Comparison of ENCODE assay signal across 25 mouse cellular contexts in the genomic region with DNA sequence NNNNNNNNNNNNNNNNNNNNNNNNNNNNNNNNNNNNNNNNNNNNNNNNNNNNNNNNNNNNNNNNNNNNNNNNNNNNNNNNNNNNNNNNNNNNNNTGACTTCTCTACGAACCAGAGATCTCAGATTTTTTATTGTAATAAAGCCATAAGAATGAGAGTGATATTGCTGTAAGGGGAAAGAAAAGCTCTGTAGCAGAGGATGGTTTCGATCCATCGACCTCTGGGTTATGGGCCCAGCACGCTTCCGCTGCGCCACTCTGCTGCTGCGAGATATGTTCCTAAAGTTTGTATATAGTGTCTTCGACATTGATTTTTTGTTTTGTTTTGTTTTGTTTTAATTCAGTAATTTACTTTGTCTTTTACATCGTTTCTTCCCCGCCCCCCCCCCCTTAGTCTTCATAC. TPM values are rescaled to one million over a fixed set of nuclear protein-coding genes. Genes with fewer than 3 reads are reported as not detected.
A peak's percentile ranks its signal among the peaks of the same experiment; 100 is the strongest.
DNase-seq lines count a peak whose midpoint lies in the region; ATAC-seq and TF ChIP-seq lines count a peak whose summit lies in the region.
"Had no signal": no experiment of that assay in that cellular context is flagged by ENCODE, and none has a peak within 500 bp of the region (broad histone marks: within the 10 kb centered on the region; RNA-seq: fewer than 3 reads in every experiment).

No protein-coding gene starts in this region.

- DNase-seq in forebrain, embryonic 11.5 days (ENCODE audit: low spot score), result peak; percentile 65
- DNase-seq in forebrain, embryonic 14.5 days (ENCODE audit: low spot score), result no peak
- DNase-seq in lung, embryonic 14.5 days, result peak; percentile 68
- no peak for DNase-seq in lung, adult 18-20 months
- peak; percentile 47 for DNase-seq in ZHBTc4 (ENCODE audit: low read depth, low spot score)
- DNase-seq in liver, embryonic 14.5 days (ENCODE audit: low read depth in 3 of 3, low spot score in 3 of 3), result no peak
- no peak for DNase-seq in cerebellum, postnatal 4 days (ENCODE audit: low spot score in 2 of 2)
- DNase-seq: adrenal gland, adult 8-10 months; cerebellum, postnatal 25 days; gastrocnemius, postnatal 36 days; heart, postnatal 14 days; kidney, postnatal 10 days; right cerebral cortex, adult 18-20 months; thymus, postnatal 4 days had no signal

- H3K4me2 ChIP-seq in forebrain, embryonic 11.5 days (ENCODE audit: low read depth, low read length, severe bottlenecking), result no peak overlapping the region
- H3K4me2 ChIP-seq in forebrain, embryonic 14.5 days (ENCODE audit: low read length), result no peak overlapping the region
- H3K4me2 ChIP-seq in lung, embryonic 14.5 days, result peak overlapping the region; percentile 23; the same call in 1 of the 2 replicates
- peak overlapping the region; percentile 43 for H3K4me2 ChIP-seq in liver, embryonic 14.5 days (ENCODE audit: low read depth)
- H3K4me2 ChIP-seq: limb, embryonic 12.5 days had no signal

- H3K4me3 ChIP-seq in forebrain, embryonic 11.5 days (ENCODE audit: low read depth, low read length), result no peak overlapping the region
- H3K4me3 ChIP-seq in forebrain, embryonic 14.5 days (ENCODE audit: low read depth, low read length), result no peak overlapping the region
- no peak overlapping the region for H3K4me3 ChIP-seq in lung, embryonic 14.5 days (ENCODE audit: low read depth, low read length)
- no peak overlapping the region for H3K4me3 ChIP-seq in liver, embryonic 14.5 days (ENCODE audit: insufficient read depth in 1 of 2, low read depth in 2 of 2, low read length in 2 of 2)
- H3K4me3 ChIP-seq: limb, embryonic 12.5 days; megakaryocyte, embryonic 14.5 days had no signal

- H3K9ac ChIP-seq in forebrain, embryonic 11.5 days (ENCODE audit: low read length), result no peak overlapping the region
- H3K9ac ChIP-seq in forebrain, embryonic 14.5 days (ENCODE audit: low read length), result no peak overlapping the region
- H3K9ac ChIP-seq in lung, embryonic 14.5 days, result no peak overlapping the region
- no peak overlapping the region for H3K9ac ChIP-seq in liver, embryonic 14.5 days (replicated peaks)
- H3K9ac ChIP-seq: limb, embryonic 12.5 days had no signal

- ATAC-seq in forebrain, embryonic 11.5 days (replicated peaks; ENCODE audit: low FRiP score), result peak; percentile 52; the same call in 1 of the 2 replicates
- ATAC-seq in forebrain, embryonic 14.5 days, result no peak
- 0 out of 2 replicates have a peak, but pooled peaks have one; percentile 69 for ATAC-seq in lung, embryonic 14.5 days (ENCODE audit: insufficient read depth)
- peak; percentile 56; the same call in 1 of the 2 replicates for ATAC-seq in liver, embryonic 14.5 days (ENCODE audit: insufficient read depth)
- ATAC-seq in erythroblast, adult 5-6 weeks (replicated peaks; ENCODE audit: low FRiP score, poor library complexity, severe bottlenecking), result no peak
- ATAC-seq: inflammation-experienced regulatory T-cells, adult 6 months; lung, postnatal 0 days; Patski had no signal

- H3K9me3 ChIP-seq in forebrain, embryonic 11.5 days (ENCODE audit: control insufficient read depth, low read length), result no peaks in the 10 kb centered on the region
- no peaks in the 10 kb centered on the region for H3K9me3 ChIP-seq in forebrain, embryonic 14.5 days (replicated peaks; ENCODE audit: control insufficient read depth, low read length)
- H3K9me3 ChIP-seq in lung, embryonic 14.5 days (ENCODE audit: low read depth, low read length), result no peaks in the 10 kb centered on the region
- H3K9me3 ChIP-seq in liver, embryonic 14.5 days (ENCODE audit: control insufficient read depth, low read length), result no peaks in the 10 kb centered on the region
- H3K9me3 ChIP-seq: limb, embryonic 12.5 days; megakaryocyte, embryonic 14.5 days had no signal

- no peaks in the 10 kb centered on the region for H3K36me3 ChIP-seq in forebrain, embryonic 11.5 days (ENCODE audit: control insufficient read depth, insufficient read depth, low read length)
- H3K36me3 ChIP-seq in forebrain, embryonic 14.5 days (ENCODE audit: control insufficient read depth, insufficient read depth, low read length), result no peaks in the 10 kb centered on the region
- no peaks in the 10 kb centered on the region for H3K36me3 ChIP-seq in lung, embryonic 14.5 days (ENCODE audit: insufficient read depth)
- no peaks in the 10 kb centered on the region for H3K36me3 ChIP-seq in liver, embryonic 14.5 days (replicated peaks; ENCODE audit: control insufficient read depth, insufficient read depth, low read depth)
- H3K36me3 ChIP-seq: limb, embryonic 12.5 days had no signal

- H3K27ac ChIP-seq in forebrain, embryonic 11.5 days (ENCODE audit: low read depth, low read length), result no peak overlapping the region
- H3K27ac ChIP-seq in forebrain, embryonic 14.5 days (ENCODE audit: low read depth, low read length), result no peak overlapping the region
- no peak overlapping the region for H3K27ac ChIP-seq in lung, embryonic 14.5 days (ENCODE audit: low read depth)
- H3K27ac ChIP-seq in liver, embryonic 14.5 days, result no peak overlapping the region
- H3K27ac ChIP-seq: limb, embryonic 12.5 days; stomach, postnatal 0 days had no signal

- no peak for TF ChIP-seq CTCF in lung, embryonic 14.5 days (IDR thresholded peaks at IDR 0.05; ENCODE audit: low read depth)
- no peak for TF ChIP-seq CTCF in liver, embryonic 14.5 days (IDR thresholded peaks at IDR 0.05; ENCODE audit: low read depth)

- whole genome bisulfite sequencing in forebrain, embryonic 11.5 days, result 8% methylated on average over 10 of the region's 10 CpGs
- 16% methylated on average over 10 of the region's 10 CpGs for WGBS in forebrain, embryonic 14.5 days
- WGBS in lung, embryonic 14.5 days, result 13% methylated on average over 10 of the region's 10 CpGs
- 10% methylated on average over 10 of the region's 10 CpGs for WGBS in liver, embryonic 14.5 days (ENCODE audit: insufficient replicate concordance)

- TF ChIP-seq EP300 in liver, embryonic 14.5 days (IDR thresholded peaks at IDR 0.05; ENCODE audit: low read depth), result no peak

- no peaks in the 10 kb centered on the region for H3K4me1 ChIP-seq in forebrain, embryonic 11.5 days (replicated peaks; ENCODE audit: control insufficient read depth, insufficient read depth, low read length)
- no peaks in the 10 kb centered on the region for H3K4me1 ChIP-seq in forebrain, embryonic 14.5 days (ENCODE audit: control insufficient read depth, insufficient read depth, low read length)
- H3K4me1 ChIP-seq in lung, embryonic 14.5 days (ENCODE audit: insufficient read depth), result no peaks in the 10 kb centered on the region; the same call in 1 of the 2 replicates
- H3K4me1 ChIP-seq in liver, embryonic 14.5 days (replicated peaks; ENCODE audit: control insufficient read depth in 2 of 2, insufficient read depth in 2 of 2, low read length in 1 of 2), result peaks cover 7 to 16% of the 10 kb centered on the region in 2 experiments

- H3K27me3 ChIP-seq in forebrain, embryonic 11.5 days (ENCODE audit: control insufficient read depth, insufficient read depth, low read length), result no peaks in the 10 kb centered on the region
- H3K27me3 ChIP-seq in forebrain, embryonic 14.5 days (replicated peaks; ENCODE audit: control insufficient read depth, insufficient read depth, low read length), result no peaks in the 10 kb centered on the region
- no peaks in the 10 kb centered on the region for H3K27me3 ChIP-seq in lung, embryonic 14.5 days (ENCODE audit: insufficient read depth, low read length)
- no peaks in the 10 kb centered on the region for H3K27me3 ChIP-seq in liver, embryonic 14.5 days (ENCODE audit: control insufficient read depth, insufficient read depth, low read length)
- H3K27me3 ChIP-seq: limb, embryonic 12.5 days; megakaryocyte, embryonic 14.5 days; Patski had no signal

RNA-seq across cellular contexts. Expression of a gene that starts 13.9 kb away (rescaled TPM):
- polyA plus RNA-seq in forebrain, embryonic 11.5 days (2014; fragmentation: Nextera tagmentation; extraction: Ambion mirVana), result 25.9 and 27.5 TPM in 2 replicates
- 28.3 and 34.9 TPM in 2 replicates for polyA plus RNA-seq in forebrain, embryonic 14.5 days (2014; fragmentation: Nextera tagmentation; extraction: Ambion mirVana)
- 16.0 and 16.4 TPM in 2 replicates for polyA plus RNA-seq in lung, embryonic 14.5 days (2014; fragmentation: Nextera tagmentation; extraction: Ambion mirVana)
- 0.30 and 0.41 TPM in 2 replicates for polyA plus RNA-seq in liver, embryonic 14.5 days (2012; rRNA removed)
- 0.50 and 0.82 TPM in 2 replicates for polyA plus RNA-seq in liver, embryonic 14.5 days (2014; fragmentation: Nextera tagmentation; extraction: Ambion mirVana)
- total RNA-seq in erythroblast, adult 5-6 weeks (2015; ENCODE audit: low replicate concordance), result 0.19 and 2.9 TPM in 2 replicates
- 0.34 and 2.5 TPM in 2 replicates for total RNA-seq in erythroblast, adult 5-6 weeks (2017; ENCODE audit: low replicate concordance)
- polyA plus RNA-seq: inflammation-experienced regulatory T-cells, adult 6 months had no signal

RNA-seq across cellular contexts. Expression of a gene that starts 50.0 kb away (rescaled TPM):
- 0.12 TPM in 1 of 2 replicates, not detected in the other for polyA plus RNA-seq in forebrain, embryonic 11.5 days (2014; fragmentation: Nextera tagmentation; extraction: Ambion mirVana)
- 0.14 TPM in 1 of 2 replicates, not detected in the other for polyA plus RNA-seq in forebrain, embryonic 14.5 days (2014; fragmentation: Nextera tagmentation; extraction: Ambion mirVana)
- 0.12 and 0.26 TPM in 2 replicates for polyA plus RNA-seq in lung, embryonic 14.5 days (2014; fragmentation: Nextera tagmentation; extraction: Ambion mirVana)
- polyA plus RNA-seq in liver, embryonic 14.5 days (2012; rRNA removed), result not detected in 2 replicates
- not detected in 2 replicates for polyA plus RNA-seq in liver, embryonic 14.5 days (2014; fragmentation: Nextera tagmentation; extraction: Ambion mirVana)
- not detected in 2 replicates for total RNA-seq in erythroblast, adult 5-6 weeks (2015; ENCODE audit: low replicate concordance)
- total RNA-seq in erythroblast, adult 5-6 weeks (2017; ENCODE audit: low replicate concordance), result not detected in 2 replicates
- total RNA-seq: adrenal gland, adult 8-10 months; gastrocnemius, postnatal 36 days; heart, postnatal 14 days; layer of hippocampus, postnatal 25 days; neutrophil, adult 5-6 weeks had no signal
- polyA plus RNA-seq: C2C12; inflammation-experienced regulatory T-cells, adult 6 months; lung, postnatal 0 days; Patski; spleen, adult 2 months; stomach, postnatal 0 days had no signal

Comparison
In these comparisons a context has a peak if more than half of its experiments do, and no peak if none do; other contexts are left out.
1. ATAC-seq: peak in forebrain, embryonic 11.5 days (single experiment), lung, embryonic 14.5 days (single experiment) and liver, embryonic 14.5 days (single experiment); none in forebrain, embryonic 14.5 days (single experiment) and erythroblast, adult 5-6 weeks (single experiment).
2. DNase-seq: peak in forebrain, embryonic 11.5 days (single experiment), lung, embryonic 14.5 days (single experiment) and ZHBTc4 (single experiment); none in forebrain, embryonic 14.5 days (single experiment), lung, adult 18-20 months (0 of 2), liver, embryonic 14.5 days (0 of 3) and cerebellum, postnatal 4 days (0 of 2).
3. H3K4me2 ChIP-seq: peak in lung, embryonic 14.5 days (single experiment) and liver, embryonic 14.5 days (single experiment); none in forebrain, embryonic 11.5 days (single experiment) and forebrain, embryonic 14.5 days (single experiment).